Mouse (Mus musculus): Measurements from ENCODE around the gene Olfr56. TPM values are rescaled to one million over a fixed set of nuclear protein-coding genes. Genes with fewer than 3 reads are reported as not detected.
"Not testable (repeated sequence)": the region's sequence is repeated elsewhere in the genome, so short reads cannot be mapped to it uniquely, and the experiment has no call there.

Olfr56 gene
- total RNA-seq, 1 experiment from 2014 or later: 4.8 TPM

DNA sequence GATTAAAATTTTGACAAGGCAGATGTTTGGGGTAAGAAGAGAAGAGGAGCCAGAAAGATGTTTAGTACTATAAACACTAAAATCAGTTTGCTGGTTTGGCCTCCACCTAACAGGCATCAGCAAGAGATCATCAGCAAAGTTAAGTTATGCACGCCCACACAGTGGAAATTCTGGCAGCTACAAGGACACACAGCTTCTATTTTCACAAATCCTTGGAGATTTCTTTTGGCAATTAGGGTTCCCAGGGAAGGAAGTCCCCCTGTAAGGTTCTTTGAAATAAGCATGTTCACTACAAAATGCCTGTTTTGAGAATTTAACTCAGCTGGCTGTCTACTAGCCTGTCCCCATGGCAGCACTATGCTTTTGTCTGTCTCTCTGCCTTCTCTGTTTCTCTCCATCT is 132.3 kb downstream of the Olfr56 start:
- ATAC-seq (replicated peaks in 1 of 2; ENCODE audit: insufficient read depth in 1 of 2, low FRiP score in 2 of 2, low TSS enrichment in 1 of 2, low read depth in 1 of 2, poor library complexity in 2 of 2, severe bottlenecking in 2 of 2): no peak

GRCm38 (mm10) chr11:49112624-49113219 is 134.0 kb downstream of the Olfr56 start:
- ATAC-seq (replicated peaks in 1 of 2; ENCODE audit: insufficient read depth in 1 of 2, low FRiP score in 2 of 2, low TSS enrichment in 1 of 2, low read depth in 1 of 2, poor library complexity in 2 of 2, severe bottlenecking in 2 of 2): no peak

- no peak for ATAC-seq (replicated peaks in 1 of 2; ENCODE audit: insufficient read depth in 1 of 2, low FRiP score in 2 of 2, low TSS enrichment in 1 of 2, low read depth in 1 of 2, poor library complexity in 2 of 2, severe bottlenecking in 2 of 2)
These were observed 135.5 kb downstream of the Olfr56 start for GRCm38 (mm10) chr11:49114158-49114557.

- ATAC-seq (replicated peaks in 1 of 2; ENCODE audit: insufficient read depth in 1 of 2, low FRiP score in 2 of 2, low TSS enrichment in 1 of 2, low read depth in 1 of 2, poor library complexity in 2 of 2, severe bottlenecking in 2 of 2): no peak
These were observed 136.1 kb downstream of the Olfr56 start, which contains the start of gene Olfr1396 for GRCm38 (mm10) chr11:49114774-49115173. Olfr1396 (minus strand) TSS chr11:49114874.

GRCm38 (mm10) chr11:49119635-49120034 is 140.9 kb downstream of the Olfr56 start:
- ATAC-seq (replicated peaks in 1 of 2; ENCODE audit: insufficient read depth in 1 of 2, low FRiP score in 2 of 2, low TSS enrichment in 1 of 2, low read depth in 1 of 2, poor library complexity in 2 of 2, severe bottlenecking in 2 of 2): no peak

GRCm38 (mm10) chr11:49124169-49124568 is 145.5 kb downstream of the Olfr56 start:
- ATAC-seq (replicated peaks in 1 of 2; ENCODE audit: insufficient read depth in 1 of 2, low FRiP score in 2 of 2, low TSS enrichment in 1 of 2, low read depth in 1 of 2, poor library complexity in 2 of 2, severe bottlenecking in 2 of 2): no peak

DNA sequence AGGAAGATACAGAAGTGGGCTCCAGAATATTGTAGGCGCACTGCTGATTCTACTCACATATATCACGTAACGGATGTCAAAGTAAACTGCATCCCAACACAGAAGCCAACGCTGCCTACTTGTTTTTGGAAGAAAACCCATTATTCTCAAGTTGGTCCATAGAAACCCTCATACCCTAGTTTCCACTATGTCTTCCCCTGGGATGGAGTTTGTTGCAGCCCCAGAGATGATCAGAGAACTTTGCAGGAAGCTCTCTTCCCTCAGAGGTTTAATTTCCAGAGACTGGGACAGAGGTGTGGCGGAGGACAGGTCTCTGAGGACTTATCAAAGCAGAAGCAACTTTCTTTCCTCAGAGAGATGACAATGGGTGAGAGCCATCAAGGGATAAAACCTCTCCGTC is 163.3 kb downstream of the Olfr56 start, which contains the start of gene Olfr1395:
Gene Olfr1395 (plus strand): TSS at position 301 of the 400 bp plus-strand sequence.
- ATAC-seq (replicated peaks in 1 of 2; ENCODE audit: insufficient read depth in 1 of 2, low FRiP score in 2 of 2, low TSS enrichment in 1 of 2, low read depth in 1 of 2, poor library complexity in 2 of 2, severe bottlenecking in 2 of 2): no peak

GRCm38 (mm10) chr11:49154077-49154476 is 175.4 kb downstream of the Olfr56 start, which contains the start of gene Olfr1394:
Olfr1394 (plus strand) TSS chr11:49154377.
- no peak for ATAC-seq (replicated peaks in 1 of 2; ENCODE audit: insufficient read depth in 1 of 2, low FRiP score in 2 of 2, low TSS enrichment in 1 of 2, low read depth in 1 of 2, poor library complexity in 2 of 2, severe bottlenecking in 2 of 2)

DNA sequence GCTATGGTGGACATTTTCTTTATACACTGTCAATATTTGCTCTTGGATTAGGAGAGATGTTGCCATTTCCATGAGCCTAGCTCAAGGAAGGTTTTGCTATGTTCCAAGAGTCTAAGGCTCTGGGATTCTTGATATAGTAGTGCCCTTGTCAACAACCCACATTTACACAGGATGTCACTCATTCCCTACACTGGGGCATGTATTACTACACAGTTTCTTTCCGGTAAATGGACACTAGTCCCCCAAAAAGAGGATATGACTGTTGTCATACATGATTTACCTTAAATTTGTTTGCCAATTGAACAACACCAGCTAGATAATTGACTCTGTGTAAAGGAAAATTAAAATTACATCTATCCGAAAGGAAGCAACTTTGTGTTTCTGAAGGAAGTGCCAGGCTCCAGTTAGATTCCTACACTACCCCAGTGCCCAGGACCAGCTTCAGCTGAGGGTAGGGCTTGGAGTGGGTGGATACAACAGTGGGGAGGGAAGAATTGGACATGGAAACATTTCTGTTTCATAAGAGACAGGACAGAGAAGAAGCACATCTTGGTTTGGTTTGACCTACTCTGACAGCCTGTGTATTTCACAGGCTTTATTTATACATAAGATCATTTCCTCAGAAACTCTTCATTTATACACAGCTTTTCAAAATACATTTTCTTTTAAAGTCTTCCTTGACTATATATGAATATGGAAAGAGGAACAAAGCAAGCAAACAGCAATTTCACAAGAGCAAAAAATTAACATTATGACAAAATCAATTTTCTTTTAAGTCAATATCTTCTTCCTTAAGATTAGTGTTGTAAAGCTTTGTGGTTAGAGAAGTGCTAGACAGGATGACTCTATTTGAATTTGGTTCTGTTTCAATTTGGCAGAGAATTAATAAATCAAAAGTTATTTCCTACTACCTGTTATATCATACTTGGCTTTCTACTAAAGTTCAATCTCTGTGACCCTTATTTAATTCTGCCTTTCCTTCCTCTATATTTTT is 178.4 kb downstream of the Olfr56 start:
- ATAC-seq (replicated peaks in 1 of 2; ENCODE audit: insufficient read depth in 1 of 2, low FRiP score in 2 of 2, low TSS enrichment in 1 of 2, low read depth in 1 of 2, poor library complexity in 2 of 2, severe bottlenecking in 2 of 2): no peak; a peak in 1 of 4 replicates

GRCm38 (mm10) chr11:49168839-49169611 is 190.3 kb downstream of the Olfr56 start:
- ATAC-seq (replicated peaks in 1 of 2; ENCODE audit: insufficient read depth in 1 of 2, low FRiP score in 2 of 2, low TSS enrichment in 1 of 2, low read depth in 1 of 2, poor library complexity in 2 of 2, severe bottlenecking in 2 of 2): peak; percentile 23 to 44; a peak in 2 of 4 replicates

DNA sequence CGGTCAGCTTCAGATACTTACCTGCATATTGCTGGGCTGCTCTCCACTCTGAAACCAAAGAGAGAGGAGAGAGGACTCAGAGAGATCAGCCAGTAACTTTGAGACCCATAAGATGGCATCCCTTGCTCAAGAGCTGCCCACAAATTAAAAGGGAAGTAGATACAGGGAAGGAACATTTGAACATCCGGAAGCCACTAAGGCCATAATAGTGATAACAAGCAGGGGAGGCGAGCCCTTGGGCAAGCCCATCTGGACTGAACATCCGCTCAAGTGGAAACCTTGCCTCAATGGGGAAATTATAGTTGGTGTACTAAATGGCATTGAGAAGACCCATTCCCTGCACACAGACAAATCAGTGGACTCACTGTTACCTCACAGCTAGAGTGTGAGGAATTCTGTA is 191.9 kb downstream of the Olfr56 start:
- peak; percentile 77 to 83 for ATAC-seq (replicated peaks in 1 of 2; ENCODE audit: insufficient read depth in 1 of 2, low FRiP score in 2 of 2, low TSS enrichment in 1 of 2, low read depth in 1 of 2, poor library complexity in 2 of 2, severe bottlenecking in 2 of 2)

- peak; percentile 86 to 91 for ATAC-seq (replicated peaks in 1 of 2; ENCODE audit: insufficient read depth in 1 of 2, low FRiP score in 2 of 2, low TSS enrichment in 1 of 2, low read depth in 1 of 2, poor library complexity in 2 of 2, severe bottlenecking in 2 of 2)
These were observed 196.7 kb downstream of the Olfr56 start for GRCm38 (mm10) chr11:49175345-49175744.

DNA sequence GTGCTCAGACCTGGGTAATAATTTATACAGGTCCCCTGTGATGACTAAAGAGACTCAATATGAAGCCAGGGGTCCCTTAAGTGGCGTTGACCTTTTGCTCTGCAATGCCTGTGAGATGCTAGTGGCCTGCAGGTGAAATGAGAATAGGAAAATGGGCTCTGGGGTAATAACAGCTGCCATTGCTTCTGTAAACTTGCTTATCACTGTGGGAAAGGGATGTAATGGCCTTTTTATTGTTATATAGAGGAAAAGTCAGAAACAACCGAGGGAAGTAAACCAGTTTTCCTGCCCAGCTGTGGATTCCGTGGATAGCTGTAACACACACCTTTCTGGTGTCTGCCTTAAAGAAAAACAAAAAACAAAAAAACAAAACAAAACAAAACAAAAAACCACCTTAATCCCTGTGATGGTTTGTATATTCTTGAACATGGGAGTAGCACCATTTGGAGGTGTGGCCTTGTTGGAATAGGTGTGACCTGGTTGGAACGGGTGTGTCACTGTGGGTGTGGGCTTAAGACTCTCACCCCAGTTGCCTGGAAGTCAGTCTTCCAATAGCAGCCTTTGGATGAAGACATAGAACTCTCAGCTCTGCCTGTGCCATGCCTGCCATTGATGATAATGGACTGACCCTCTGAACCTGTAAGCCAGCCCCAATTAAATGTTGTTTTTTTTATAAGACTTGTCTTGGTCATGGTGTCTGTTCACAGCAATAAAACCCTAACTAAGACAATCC is 197.5 kb downstream of the Olfr56 start:
- ATAC-seq (replicated peaks in 1 of 2; ENCODE audit: insufficient read depth in 1 of 2, low FRiP score in 2 of 2, low TSS enrichment in 1 of 2, low read depth in 1 of 2, poor library complexity in 2 of 2, severe bottlenecking in 2 of 2): not testable (repeated sequence)

- no peak for ATAC-seq (replicated peaks in 1 of 2; ENCODE audit: insufficient read depth in 1 of 2, low FRiP score in 2 of 2, low TSS enrichment in 1 of 2, low read depth in 1 of 2, poor library complexity in 2 of 2, severe bottlenecking in 2 of 2)
These were observed 204.5 kb downstream of the Olfr56 start for GRCm38 (mm10) chr11:49183172-49183571.
